Mouse (Mus musculus) hindbrain, embryonic 16.5 days (tissue): ENCODE data around the gene Ccdc87. TPM values are rescaled to one million over a fixed set of nuclear protein-coding genes. Genes with fewer than 3 reads are reported as not detected.

Experiments
- polyA plus RNA-seq: library from polyadenylated mRNA; unstranded; fragments of >200 nt; fragmentation: Nextera tagmentation; extraction: Ambion mirVana; gene quantifications from 2 replicates; pipeline ENCODE4 v1.2.1, GENCODE M21; 2015

The Ccdc87 gene
- polyA plus RNA-seq, 1 experiment from 2014 or later: 0.74 TPM

Other genes with a start within 250 kb of the Ccdc87 start
- 8.0 and 10.5 TPM in 2 replicates for gene Lrfn4, start 223.7 kb upstream of the Ccdc87 start, polyA plus RNA-seq
- gene Rce1, start 213.7 kb upstream of the Ccdc87 start, polyA plus RNA-seq: 51.8 and 54.8 TPM in 2 replicates
- 5.2 and 6.7 TPM in 2 replicates for gene Gm960, start 140.7 kb upstream of the Ccdc87 start, polyA plus RNA-seq
- gene Sptbn2, start 128.2 kb upstream of the Ccdc87 start, polyA plus RNA-seq: 21.7 and 31.4 TPM in 2 replicates
- 124 and 127 TPM in 2 replicates for gene Rbm4b, start 82.9 kb upstream of the Ccdc87 start, polyA plus RNA-seq
- gene Rbm4, start 45.5 kb upstream of the Ccdc87 start, polyA plus RNA-seq: 67.2 and 73.6 TPM in 2 replicates
- 21.3 and 24.2 TPM in 2 replicates for gene Gm21992, start 27.8 kb upstream of the Ccdc87 start, polyA plus RNA-seq
- gene Rbm14, start 27.7 kb upstream of the Ccdc87 start, polyA plus RNA-seq: 59.5 and 65.0 TPM in 2 replicates
- gene Ccs, start within 50 bp of the Ccdc87 start, polyA plus RNA-seq: 38.4 and 43.0 TPM in 2 replicates
- 87.0 and 90.1 TPM in 2 replicates for gene Ctsf, start 15.8 kb downstream of the Ccdc87 start, polyA plus RNA-seq
- gene Actn3, start 38.5 kb downstream of the Ccdc87 start, polyA plus RNA-seq: 2.7 and 3.5 TPM in 2 replicates
- gene Zdhhc24, start 39.3 kb downstream of the Ccdc87 start, polyA plus RNA-seq: 22.5 and 23.4 TPM in 2 replicates
- gene Bbs1, start 67.3 kb downstream of the Ccdc87 start, polyA plus RNA-seq: 8.1 and 8.8 TPM in 2 replicates
- 102 and 115 TPM in 2 replicates for gene Dpp3, start 88.9 kb downstream of the Ccdc87 start, polyA plus RNA-seq
- gene Peli3, start 103.8 kb downstream of the Ccdc87 start, polyA plus RNA-seq: 13.5 and 14.6 TPM in 2 replicates
- 91.6 and 106 TPM in 2 replicates for gene Mrpl11, start 122.8 kb downstream of the Ccdc87 start, polyA plus RNA-seq
- 0.41 and 0.47 TPM in 2 replicates for gene Npas4, start 150.9 kb downstream of the Ccdc87 start, polyA plus RNA-seq
- gene Slc29a2, start 184.5 kb downstream of the Ccdc87 start, polyA plus RNA-seq: 15.0 and 16.6 TPM in 2 replicates
- 116 and 133 TPM in 2 replicates for gene B4gat1, start 199.5 kb downstream of the Ccdc87 start, polyA plus RNA-seq
- gene AC124502.3, start 199.5 kb downstream of the Ccdc87 start, polyA plus RNA-seq: 2.4 and 3.1 TPM in 2 replicates
- 25.6 and 26.6 TPM in 2 replicates for gene Brms1, start 202.0 kb downstream of the Ccdc87 start, polyA plus RNA-seq
- gene Rin1, start 211.1 kb downstream of the Ccdc87 start, polyA plus RNA-seq: 0.64 and 0.72 TPM in 2 replicates
- 14.5 and 25.2 TPM in 2 replicates for gene Cd248, start 228.7 kb downstream of the Ccdc87 start, polyA plus RNA-seq
- gene Tmem151a, start 246.2 kb downstream of the Ccdc87 start, polyA plus RNA-seq: 38.5 and 49.0 TPM in 2 replicates
- gene Yif1a, start 249.2 kb downstream of the Ccdc87 start, polyA plus RNA-seq: 60.7 and 65.8 TPM in 2 replicates